Mouse (Mus musculus) stomach, postnatal 0 days (tissue): ENCODE data around the gene Eml1.

Source experiments
- CTCF ChIP-seq: IDR thresholded peaks from 2 replicates; pipeline ENCODE4 v1.5.1; 2016; ENCODE audit warnings: antibody characterized with exemption, low read depth, mild to moderate bottlenecking, moderate library complexity
- EP300 ChIP-seq: optimal IDR thresholded peaks from 2 replicates; pipeline ENCODE3; 2016; ENCODE audit warnings: antibody characterized with exemption

- TF ChIP-seq CTCF (no peak), EP300 (no peak)
Observed at GRCm38 (mm10) chr12:108421477-108421876, 50.7 kb downstream of the Eml1 start.
